Mouse (Mus musculus) hindbrain, embryonic 11.5 days (tissue): ENCODE measurements around the gene Sec14l5. TPM values are rescaled to one million over a fixed set of nuclear protein-coding genes. Genes with fewer than 3 reads are reported as not detected.
A peak's percentile ranks its signal among the peaks of the same experiment; 100 is the strongest.

Experiments
- ATAC-seq: fragments of 200-750 bp; cut with Nextera tagmentation; 2 replicates; pipeline ENCODE4 v1.8.0; 2017; ENCODE audit warnings: mild to moderate bottlenecking, moderate TSS enrichment, moderate library complexity; ENCODE audit not compliant: low FRiP score
- DNase-seq: peaks from one replicate; pipeline ENCODE4 v3.0.0-alpha.2; 2015; ENCODE audit warnings: low spot score
- H3K27ac ChIP-seq: fragments of 300-500 bp; sonication (generic); 2 replicates; pipeline ENCODE4 v1.5.1; 2014; ENCODE audit warnings: mild to moderate bottlenecking, low read depth, low read length
- H3K27me3 ChIP-seq: fragments of 300-500 bp; sonication (generic); 2 replicates; pipeline ENCODE4 v1.6.1; 2014; ENCODE audit warnings: mild to moderate bottlenecking, low read length, moderate library complexity, mixed read lengths; ENCODE audit not compliant: control insufficient read depth, insufficient read depth
- H3K36me3 ChIP-seq: fragments of 300-500 bp; sonication (generic); 2 replicates; pipeline ENCODE4 v1.6.1; 2014; ENCODE audit warnings: mild to moderate bottlenecking, low read length, moderate library complexity, mixed read lengths; ENCODE audit not compliant: control insufficient read depth, insufficient read depth
- H3K4me1 ChIP-seq: fragments of 300-500 bp; sonication (generic); replicated peaks from 2 replicates; pipeline ENCODE4 v1.6.1; 2014; ENCODE audit warnings: low read length, mixed read lengths; ENCODE audit not compliant: control insufficient read depth, insufficient read depth
- H3K4me2 ChIP-seq: fragments of 300-500 bp; sonication (generic); replicated peaks from 2 replicates; pipeline ENCODE4 v1.6.1; 2014; ENCODE audit warnings: mild to moderate bottlenecking, low read depth, low read length
- H3K4me3 ChIP-seq: fragments of 300-500 bp; sonication (generic); 2 replicates; pipeline ENCODE4 v1.5.1; 2014; ENCODE audit warnings: low read depth, low read length
- H3K9ac ChIP-seq: fragments of 300-500 bp; sonication (generic); 2 replicates; pipeline ENCODE4 v1.6.1; 2014; ENCODE audit warnings: low read depth, low read length
- H3K9me3 ChIP-seq: fragments of 300-500 bp; sonication (generic); 2 replicates; pipeline ENCODE4 v1.6.1; 2016; ENCODE audit warnings: low read length; ENCODE audit not compliant: control insufficient read depth
- WGBS: fragments of 180-500 bp; shearing (Covaris S2); extraction: QIAGEN DNeasy Blood & Tissue Kit; methylation state at CpG from one replicate; pipeline ENCODE4 v1.1.7; 2014; 5-methylcytosine and 5-hydroxymethylcytosine counted together
- polyA plus RNA-seq: library from polyadenylated mRNA; unstranded; fragments of >200 nt; fragmentation: Nextera tagmentation; extraction: Ambion mirVana; gene quantifications from 2 replicates; pipeline ENCODE4 v1.2.1, GENCODE M21; 2014

Sec14l5 gene
- polyA plus RNA-seq, 1 experiment from 2014 or later: 0.62 TPM

DNA sequence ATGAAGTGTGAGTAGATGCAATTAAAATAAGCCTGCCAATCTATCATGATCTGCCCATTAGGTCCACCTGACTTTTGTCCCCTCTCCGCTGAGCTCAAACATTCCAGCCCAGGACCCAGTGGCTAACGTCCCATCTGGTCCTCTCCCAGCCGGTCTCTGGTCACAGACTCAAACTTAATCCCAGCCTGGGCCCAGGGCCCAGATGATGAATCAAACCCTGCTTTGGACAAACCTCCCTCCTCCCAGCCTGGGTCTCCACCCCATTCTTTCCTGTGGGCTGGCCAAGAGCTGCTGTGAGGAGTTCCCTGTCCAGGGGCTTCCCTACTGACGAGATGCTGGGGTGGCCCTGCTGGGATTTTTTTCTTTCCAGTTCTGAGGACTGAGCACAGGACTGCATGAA is 7.2 kb upstream of the Sec14l5 start:
- no peaks in the 10 kb centered on the region for H3K36me3 ChIP-seq
- ATAC-seq: no peak
- H3K4me2 ChIP-seq: no peak overlapping the region
- no peak overlapping the region for H3K9ac ChIP-seq
- no peak for DNase-seq
- WGBS: 42% methylated on average over 4 of the region's 4 CpGs
- H3K27me3 ChIP-seq: no peaks in the 10 kb centered on the region
- H3K4me1 ChIP-seq: no peaks in the 10 kb centered on the region
- H3K27ac ChIP-seq: no peak overlapping the region
- H3K4me3 ChIP-seq: no peak overlapping the region
- H3K9me3 ChIP-seq: no peaks in the 10 kb centered on the region

DNA sequence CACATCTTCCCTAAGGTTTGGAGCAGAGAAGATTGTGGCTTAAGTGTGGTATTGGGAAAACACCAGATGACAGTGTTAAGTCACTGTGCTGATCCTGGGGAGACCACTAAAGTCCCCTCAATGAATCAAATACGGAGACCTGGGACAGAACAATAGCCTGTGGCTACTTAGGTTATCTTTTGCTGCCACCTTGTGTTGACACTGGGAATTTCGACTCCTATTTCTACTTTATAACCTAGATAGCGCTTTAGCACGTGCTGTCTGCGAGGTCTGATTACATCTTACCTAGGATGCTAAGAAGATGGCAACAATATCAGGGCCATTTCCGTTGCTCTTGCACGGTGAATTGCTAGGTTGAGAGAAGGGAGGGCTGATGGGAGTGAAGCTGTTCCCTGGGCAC is 1.3 kb upstream of the Sec14l5 start:
- Histone ChIP-seq H3K36me3 (no peaks in the 10 kb centered on the region), H3K27me3 (peaks cover 3% of the 10 kb centered on the region; the same call in 1 of the 2 replicates), H3K9me3 (no peaks in the 10 kb centered on the region), H3K4me2 (peak overlapping the region; percentile 23; the same call in 1 of the 2 replicates), H3K4me3 (no peak overlapping the region), H3K4me1 (no peaks in the 10 kb centered on the region), H3K9ac (no peak overlapping the region; the same call in 1 of the 2 replicates), H3K27ac (no peak overlapping the region)
- ATAC-seq (peak; percentile 43), DNase-seq (peak; percentile 91)
- WGBS: 0% methylated on average over 7 of the region's 7 CpGs

DNA sequence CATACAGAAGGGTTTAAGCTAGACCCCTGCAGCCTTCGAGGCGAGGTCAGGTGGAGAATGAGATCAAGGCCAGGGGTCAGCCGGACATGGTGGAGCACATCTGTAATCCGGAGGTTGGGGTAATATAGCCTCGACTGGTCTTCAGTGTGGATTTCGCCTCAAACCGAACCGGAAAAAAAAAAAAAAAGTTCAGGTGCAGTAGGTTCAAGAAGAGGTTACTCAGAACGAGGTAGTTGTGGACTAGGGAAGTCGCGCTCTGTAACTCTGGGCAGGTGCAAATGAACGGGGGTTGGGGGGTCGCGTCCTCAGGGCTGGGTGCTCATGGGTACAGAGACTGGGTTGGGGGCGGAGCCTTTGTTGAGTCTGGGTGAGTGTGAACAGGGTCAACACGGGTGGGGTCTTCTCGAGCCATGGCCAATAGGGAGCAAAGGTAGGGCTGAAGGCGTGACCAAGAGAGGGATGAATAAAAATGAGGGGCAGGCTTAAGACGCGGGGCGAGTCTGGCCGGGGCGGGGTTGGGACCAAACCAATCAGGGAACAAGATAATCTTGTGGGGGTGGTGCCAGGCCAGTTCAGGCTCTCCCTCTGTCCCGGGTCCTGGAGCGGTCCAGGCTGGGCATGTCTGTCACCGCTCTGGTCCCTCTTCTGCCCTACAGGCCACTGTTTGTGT is 407 bp upstream of the Sec14l5 start:
- Histone ChIP-seq H3K9me3 (no peaks in the 10 kb centered on the region), H3K27ac (no peak overlapping the region), H3K27me3 (peaks cover 3% of the 10 kb centered on the region; the same call in 1 of the 2 replicates), H3K36me3 (no peaks in the 10 kb centered on the region), H3K4me3 (peak overlapping the region; percentile 22), H3K4me1 (no peaks in the 10 kb centered on the region), H3K4me2 (peak overlapping the region; percentile 31), H3K9ac (peak overlapping the region; percentile 33; the same call in 1 of the 2 replicates)
- WGBS: 3% methylated on average over 26 of the region's 26 CpGs
- peak; percentile 93 for ATAC-seq
- DNase-seq: peak; percentile 74

DNA sequence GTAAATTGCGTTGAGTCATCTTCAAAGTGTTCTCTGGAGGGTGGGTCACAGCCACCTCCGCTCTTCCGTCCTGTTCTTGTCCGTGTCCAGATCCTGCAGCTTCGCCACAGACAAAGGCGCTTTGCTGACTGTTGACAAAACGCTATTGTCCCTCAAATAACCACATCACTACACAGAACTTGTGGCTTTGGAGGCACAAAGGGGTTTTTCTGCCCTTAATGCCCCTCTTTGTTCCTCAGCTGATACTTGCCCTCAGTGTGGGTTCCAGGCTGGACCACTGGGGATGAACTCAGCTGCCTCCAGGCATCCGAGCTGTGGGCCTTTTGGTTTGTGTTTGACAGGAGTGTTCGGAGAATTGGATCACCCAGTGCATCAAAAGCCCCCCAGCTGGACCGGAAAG is 3.6 kb downstream of the Sec14l5 start:
- H3K27ac ChIP-seq: no peak overlapping the region
- H3K4me2 ChIP-seq: no peak overlapping the region
- 57% methylated on average over 10 of the region's 10 CpGs for WGBS
- ATAC-seq (no peak), DNase-seq (no peak)
- no peaks in the 10 kb centered on the region for H3K36me3 ChIP-seq
- no peaks in the 10 kb centered on the region for H3K9me3 ChIP-seq
- H3K27me3 ChIP-seq: peaks cover 3% of the 10 kb centered on the region; the same call in 1 of the 2 replicates
- H3K4me3 ChIP-seq: no peak overlapping the region
- H3K9ac ChIP-seq: no peak overlapping the region
- H3K4me1 ChIP-seq: no peaks in the 10 kb centered on the region

- ATAC-seq (no peak; the same call in 1 of the 2 replicates), DNase-seq (peak; percentile 42)
- H3K9ac ChIP-seq: no peak overlapping the region
- peaks cover 3% of the 10 kb centered on the region; the same call in 1 of the 2 replicates for H3K27me3 ChIP-seq
- 46% methylated on average over 6 of the region's 6 CpGs for WGBS
- no peak overlapping the region for H3K4me2 ChIP-seq
- no peaks in the 10 kb centered on the region for H3K9me3 ChIP-seq
- H3K4me1 ChIP-seq: no peaks in the 10 kb centered on the region
- no peak overlapping the region for H3K4me3 ChIP-seq
- H3K27ac ChIP-seq: 0 out of 2 replicates have a peak overlapping the region, but pooled peaks have one; percentile 53
- no peaks in the 10 kb centered on the region for H3K36me3 ChIP-seq
Measured at GRCm38 (mm10) chr16:5153299-5154026, 6.6 kb downstream of the Sec14l5 start.

DNA sequence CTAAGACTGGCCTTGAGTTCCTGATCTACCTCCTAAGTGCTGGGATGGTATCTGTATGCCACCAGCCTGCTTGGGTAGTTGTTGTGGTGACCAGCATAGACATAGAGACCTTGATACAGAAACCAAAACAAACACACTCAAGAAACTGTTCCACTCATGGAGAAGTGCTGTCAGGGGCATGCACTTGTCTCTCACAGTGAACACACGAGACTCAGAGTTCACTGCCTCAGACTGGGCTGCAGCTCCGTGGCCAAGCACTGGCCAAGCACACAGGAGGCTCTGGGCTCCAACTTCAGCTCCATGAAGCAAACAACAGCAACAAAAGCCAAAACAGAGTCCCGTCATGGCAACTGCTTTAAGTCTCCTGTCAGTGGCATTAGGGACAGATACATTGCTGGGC is 8.1 kb downstream of the Sec14l5 start:
- 59% methylated on average over 3 of the region's 3 CpGs for WGBS
- no peak overlapping the region for H3K9ac ChIP-seq

GRCm38 (mm10) chr16:5156495-5156894 is 9.6 kb downstream of the Sec14l5 start:
- Histone ChIP-seq H3K9me3 (no peaks in the 10 kb centered on the region), H3K9ac (no peak overlapping the region), H3K4me2 (no peak overlapping the region), H3K27me3 (no peaks in the 10 kb centered on the region), H3K4me1 (no peaks in the 10 kb centered on the region), H3K27ac (no peak overlapping the region), H3K36me3 (no peaks in the 10 kb centered on the region), H3K4me3 (no peak overlapping the region)
- ATAC-seq (no peak), DNase-seq (no peak)
- 59% methylated on average over 2 of the region's 2 CpGs for WGBS

More for the DNA sequence above, 8.1 kb downstream of the Sec14l5 start:
- no peak for ATAC-seq
- Histone ChIP-seq H3K36me3 (no peaks in the 10 kb centered on the region), H3K4me2 (no peak overlapping the region), H3K27me3 (no peaks in the 10 kb centered on the region), H3K4me1 (no peaks in the 10 kb centered on the region), H3K9me3 (no peaks in the 10 kb centered on the region), H3K4me3 (no peak overlapping the region), H3K27ac (no peak overlapping the region)
- no peak for DNase-seq

GRCm38 (mm10) chr16:5157113-5157512 is 10.2 kb downstream of the Sec14l5 start:
- Histone ChIP-seq H3K9me3 (no peaks in the 10 kb centered on the region), H3K9ac (no peak overlapping the region), H3K4me1 (no peaks in the 10 kb centered on the region), H3K27me3 (no peaks in the 10 kb centered on the region), H3K4me2 (no peak overlapping the region), H3K4me3 (no peak overlapping the region), H3K36me3 (no peaks in the 10 kb centered on the region), H3K27ac (no peak overlapping the region)
- no peak for DNase-seq
- 79% methylated on average over 3 of the region's 3 CpGs for WGBS
- no peak for ATAC-seq
